ENCODE assay signal across 30 mouse cellular contexts in the genomic region with DNA sequence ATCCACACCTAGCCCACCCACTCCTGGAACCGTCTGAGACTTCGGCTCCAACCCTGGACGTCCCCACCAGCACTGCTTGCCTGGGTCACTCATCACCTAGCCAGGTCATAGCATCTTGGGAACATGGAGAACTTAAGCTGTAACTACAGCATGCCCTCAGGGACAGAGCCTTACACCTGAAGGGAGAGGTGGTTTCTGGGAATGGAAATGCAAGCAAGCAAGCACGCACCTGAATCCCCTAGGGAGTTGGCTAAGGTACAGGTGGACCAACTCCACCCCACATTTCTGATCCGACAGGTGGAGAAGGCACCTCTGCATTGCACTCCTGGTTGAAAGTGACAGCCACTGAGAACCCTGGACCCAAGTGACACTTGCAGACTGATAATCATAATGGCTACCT. TPM values are rescaled to one million over a fixed set of nuclear protein-coding genes. Genes with fewer than 3 reads are reported as not detected.
"Had no signal": no experiment of that assay in that cellular context is flagged by ENCODE, and none has a peak within 500 bp of the region (broad histone marks: within the 10 kb centered on the region; RNA-seq: fewer than 3 reads in every experiment).

No protein-coding gene starts in this region.

- ATAC-seq: forebrain, embryonic 13.5 days; forebrain, embryonic 14.5 days; forebrain, embryonic 15.5 days; forebrain, embryonic 16.5 days; forebrain, postnatal 0 days had no signal

- H3K27me3 ChIP-seq: embryonic facial prominence, embryonic 12.5 days; embryonic facial prominence, embryonic 13.5 days; embryonic facial prominence, embryonic 15.5 days; forebrain, embryonic 13.5 days; forebrain, embryonic 15.5 days had no signal

- DNase-seq: cerebellum, adult 18-20 months; cerebellum, adult 2 months; cerebellum, adult 8-10 months; cerebellum, adult 9-10 months; cerebellum, adult 9-11 months; cerebellum, postnatal 10 days; cerebellum, postnatal 14 days; cerebellum, postnatal 25 days; cerebellum, postnatal 36 days; embryo, embryonic 11 days; forebrain, postnatal 0 days; gastrocnemius, adult 2 months; gastrocnemius, postnatal 10 days; gastrocnemius, postnatal 14 days; gastrocnemius, postnatal 25 days; gastrocnemius, postnatal 36 days; heart, adult 18-20 months had no signal

- H3K36me3 ChIP-seq: embryonic facial prominence, embryonic 12.5 days; embryonic facial prominence, embryonic 13.5 days; embryonic facial prominence, embryonic 15.5 days; forebrain, embryonic 10.5 days; forebrain, embryonic 12.5 days; forebrain, embryonic 15.5 days; heart, embryonic 10.5 days had no signal

- H3K9me3 ChIP-seq: embryonic facial prominence, embryonic 12.5 days; embryonic facial prominence, embryonic 13.5 days; embryonic facial prominence, embryonic 15.5 days; forebrain, embryonic 10.5 days; forebrain, embryonic 12.5 days; forebrain, embryonic 13.5 days; forebrain, embryonic 15.5 days; heart, embryonic 10.5 days had no signal

- H3K4me3 ChIP-seq: embryonic facial prominence, embryonic 12.5 days; embryonic facial prominence, embryonic 13.5 days; embryonic facial prominence, embryonic 15.5 days; erythroblast, embryonic 14.5 days; forebrain, embryonic 10.5 days; forebrain, embryonic 12.5 days; forebrain, embryonic 13.5 days; forebrain, embryonic 15.5 days; gastrocnemius, adult 2 months; heart, embryonic 10.5 days had no signal

- H3K9ac ChIP-seq: embryonic facial prominence, embryonic 12.5 days; embryonic facial prominence, embryonic 13.5 days; embryonic facial prominence, embryonic 15.5 days; forebrain, embryonic 12.5 days; forebrain, embryonic 13.5 days; forebrain, embryonic 15.5 days; forebrain, postnatal 0 days had no signal

- H3K4me2 ChIP-seq: embryonic facial prominence, embryonic 12.5 days; embryonic facial prominence, embryonic 13.5 days; embryonic facial prominence, embryonic 15.5 days; forebrain, embryonic 12.5 days; forebrain, embryonic 13.5 days; forebrain, embryonic 15.5 days had no signal

- H3K4me1 ChIP-seq: forebrain, embryonic 12.5 days; forebrain, embryonic 13.5 days; forebrain, embryonic 15.5 days had no signal

- H3K27ac ChIP-seq: embryonic facial prominence, embryonic 12.5 days; embryonic facial prominence, embryonic 13.5 days; embryonic facial prominence, embryonic 15.5 days; forebrain, embryonic 10.5 days; forebrain, embryonic 12.5 days; forebrain, embryonic 13.5 days; forebrain, embryonic 15.5 days; heart, embryonic 10.5 days had no signal

RNA-seq across cellular contexts. Expression of a gene that starts 30.2 kb away (rescaled TPM):
- total RNA-seq: granulocyte monocyte progenitor cell, adult 5-6 weeks had no signal

RNA-seq across cellular contexts. Expression of a gene that starts 54.2 kb away (rescaled TPM):
- total RNA-seq: common myeloid progenitor, adult 5-6 weeks; granulocyte monocyte progenitor cell, adult 5-6 weeks had no signal
- polyA plus RNA-seq: erythroblast, embryonic 14.5 days; heart, embryonic 10.5 days had no signal
